In genomic region chr1:64618226-64618625, GRCm38 (mm10) we compare ENCODE assay signal across 8 mouse cellular contexts. TPM values are rescaled to one million over a fixed set of nuclear protein-coding genes. Genes with fewer than 3 reads are reported as not detected.
DNase-seq lines count a peak whose midpoint lies in the region; ATAC-seq and TF ChIP-seq lines count a peak whose summit lies in the region.

No protein-coding gene starts in this region.

- no peak overlapping the region; the same call in 1 of the 2 replicates for H3K9ac ChIP-seq in heart, embryonic 15.5 days
- peak overlapping the region; percentile 92 for H3K9ac ChIP-seq in MEL (ENCODE audit: control insufficient read depth, low read depth, low read length, poor library complexity, severe bottlenecking)
- H3K9ac ChIP-seq in hindbrain, embryonic 16.5 days (ENCODE audit: low read depth, low read length), result peak overlapping the region; percentile 12; the same call in 1 of the 2 replicates
- peak overlapping the region; percentile 4; the same call in 1 of the 2 replicates for H3K9ac ChIP-seq in midbrain, embryonic 14.5 days (replicated peaks; ENCODE audit: low read length)

- no peak for TF ChIP-seq EP300 in MEL (IDR thresholded peaks at IDR 0.05; ENCODE audit: low read depth in 1 of 2, low read length in 2 of 2)

- no peaks in the 10 kb centered on the region for H3K9me3 ChIP-seq in heart, embryonic 15.5 days (replicated peaks)
- H3K9me3 ChIP-seq in MEL (replicated peaks; ENCODE audit: insufficient read depth, low read length), result no peaks in the 10 kb centered on the region
- H3K9me3 ChIP-seq in hindbrain, embryonic 16.5 days (ENCODE audit: control insufficient read depth, low read length), result no peaks in the 10 kb centered on the region
- H3K9me3 ChIP-seq in midbrain, embryonic 14.5 days (ENCODE audit: control insufficient read depth, low read length), result no peaks in the 10 kb centered on the region

- TF ChIP-seq RAD21 in MEL (IDR thresholded peaks at IDR 0.05; ENCODE audit: low read depth, low read length), result no peak

- peak overlapping the region; percentile 99; the same call in 1 of the 2 replicates for H3K27ac ChIP-seq in heart, embryonic 15.5 days
- peak overlapping the region; percentile 76 for H3K27ac ChIP-seq in MEL (ENCODE audit: control insufficient read depth, low read depth, low read length)
- no peak overlapping the region; the same call in 1 of the 2 replicates for H3K27ac ChIP-seq in hindbrain, embryonic 16.5 days (ENCODE audit: low read depth, low read length)
- no peak overlapping the region for H3K27ac ChIP-seq in midbrain, embryonic 14.5 days (replicated peaks; ENCODE audit: low read depth, low read length)

- H3K27me3 ChIP-seq in heart, embryonic 15.5 days, result no peaks in the 10 kb centered on the region
- H3K27me3 ChIP-seq in MEL (ENCODE audit: control insufficient read depth in 1 of 2, insufficient read depth in 2 of 2, low read length in 2 of 2), result no peaks in the 10 kb centered on the region
- H3K27me3 ChIP-seq in hindbrain, embryonic 16.5 days (replicated peaks; ENCODE audit: control insufficient read depth, insufficient read depth, low read length), result no peaks in the 10 kb centered on the region
- no peaks in the 10 kb centered on the region for H3K27me3 ChIP-seq in midbrain, embryonic 14.5 days (ENCODE audit: control insufficient read depth, insufficient read depth, low read length)

- no peak for TF ChIP-seq CTCF in MEL (IDR thresholded peaks at IDR 0.05 in 2 of 3, conservative IDR thresholded peaks at IDR 0.05 in 1 of 3; ENCODE audit: control insufficient read depth in 1 of 3, insufficient read depth in 1 of 3, low read depth in 2 of 3, low read length in 3 of 3, poor library complexity in 1 of 3, severe bottlenecking in 1 of 3)

- H3K4me2 ChIP-seq in heart, embryonic 15.5 days, result peak overlapping the region; percentile 93
- peak overlapping the region; percentile 71 for H3K4me2 ChIP-seq in hindbrain, embryonic 16.5 days (ENCODE audit: low read length)
- peak overlapping the region; percentile 55 for H3K4me2 ChIP-seq in midbrain, embryonic 14.5 days (ENCODE audit: low read length)

- peaks cover 4% of the 10 kb centered on the region; the same call in 1 of the 2 replicates for H3K79me2 ChIP-seq in MEL (ENCODE audit: control insufficient read depth, insufficient read depth, low read length, poor library complexity)

- no peak for TF ChIP-seq POLR2A in MEL (IDR thresholded peaks at IDR 0.05; ENCODE audit: control insufficient read depth in 1 of 2, insufficient read depth in 1 of 2, low read depth in 1 of 2, low read length in 2 of 2, poor library complexity in 1 of 2)

- peaks cover 25% of the 10 kb centered on the region for H3K4me1 ChIP-seq in heart, embryonic 15.5 days (replicated peaks)
- H3K4me1 ChIP-seq in MEL (ENCODE audit: control insufficient read depth in 1 of 2, insufficient read depth in 2 of 2, low read length in 2 of 2), result peaks cover 0 to 5% of the 10 kb centered on the region in 2 experiments; a peak in 2 of 4 replicates
- H3K4me1 ChIP-seq in hindbrain, embryonic 16.5 days (ENCODE audit: control insufficient read depth, insufficient read depth, low read depth, low read length), result peaks cover 14% of the 10 kb centered on the region
- peaks cover 12% of the 10 kb centered on the region for H3K4me1 ChIP-seq in midbrain, embryonic 14.5 days (ENCODE audit: control insufficient read depth, insufficient read depth, low read length)

- DNase-seq in heart, postnatal 25 days (ENCODE audit: low spot score), result no peak
- DNase-seq in MEL (ENCODE audit: low read depth, low spot score), result peak; percentile 58
- no peak for DNase-seq in midbrain, embryonic 14.5 days
- no peak for DNase-seq in retina, embryonic 14.5 days (ENCODE audit: low spot score)
- no peak for DNase-seq in urinary bladder, postnatal 4 days (ENCODE audit: low spot score in 2 of 2)
- no peak for DNase-seq in frontal cortex, postnatal 14 days (ENCODE audit: low spot score in 2 of 2)

- no peaks in the 10 kb centered on the region for H3K36me3 ChIP-seq in heart, embryonic 15.5 days
- peaks cover 0 to 7% of the 10 kb centered on the region in 2 experiments; a peak in 1 of 4 replicates for H3K36me3 ChIP-seq in MEL (ENCODE audit: control insufficient read depth in 1 of 2, insufficient read depth in 2 of 2, low read length in 2 of 2)
- no peaks in the 10 kb centered on the region for H3K36me3 ChIP-seq in hindbrain, embryonic 16.5 days (ENCODE audit: control insufficient read depth, insufficient read depth, low read length)
- no peaks in the 10 kb centered on the region for H3K36me3 ChIP-seq in midbrain, embryonic 14.5 days (ENCODE audit: control insufficient read depth, insufficient read depth, low read length)

- ATAC-seq in heart, embryonic 15.5 days (replicated peaks; ENCODE audit: insufficient number of reproducible peaks, insufficient read depth, low FRiP score, low read depth), result no peak
- ATAC-seq in hindbrain, embryonic 16.5 days, result no peak
- no peak for ATAC-seq in midbrain, embryonic 14.5 days (ENCODE audit: low FRiP score, low TSS enrichment)

- WGBS in heart, embryonic 15.5 days, result 62% methylated on average over 3 of the region's 3 CpGs
- 60% methylated on average over 3 of the region's 3 CpGs for WGBS in hindbrain, embryonic 16.5 days
- 63% methylated on average over 3 of the region's 3 CpGs for WGBS in midbrain, embryonic 14.5 days

- intact Hi-C loops in heart, postnatal 25 days (cut with DNase I), result loop anchor here (5.0 to 10.0 kb wide), 4 partner anchors 86 to 394 kb away; partner anchors contain the start of gene Creb1

- H3K4me3 ChIP-seq in heart, embryonic 15.5 days, result peak overlapping the region; percentile 91
- H3K4me3 ChIP-seq in MEL (ENCODE audit: control insufficient read depth in 1 of 2, insufficient read depth in 1 of 2, low read depth in 2 of 2, low read length in 2 of 2), result peak overlapping the region; percentile 86 to 90
- H3K4me3 ChIP-seq in hindbrain, embryonic 16.5 days (ENCODE audit: low read length), result peak overlapping the region; percentile 80
- 0 out of 2 replicates have a peak overlapping the region, but pooled peaks have one; percentile 69 for H3K4me3 ChIP-seq in midbrain, embryonic 14.5 days (replicated peaks; ENCODE audit: low read depth, low read length)

TF ChIP-seq in MEL, 35 proteins besides CTCF, POLR2A, EP300 and RAD21:
- TF ChIP-seq ETS1 (IDR thresholded peaks at IDR 0.05; ENCODE audit: low read depth, low read length) (no peak), MYB (IDR thresholded peaks at IDR 0.05; ENCODE audit: low read depth, low read length) (no peak), SIN3A (IDR thresholded peaks at IDR 0.05; ENCODE audit: low read length) (no peak; the same call in 1 of the 2 replicates), TBP (IDR thresholded peaks at IDR 0.05; ENCODE audit: low read depth, low read length) (no peak), ZMIZ1 (IDR thresholded peaks at IDR 0.05; ENCODE audit: low read depth, low read length) (no peak), JUND (IDR thresholded peaks at IDR 0.05; ENCODE audit: low read depth, low read length) (no peak), HCFC1 (IDR thresholded peaks at IDR 0.05; ENCODE audit: low read depth, low read length) (no peak), USF2 (IDR thresholded peaks at IDR 0.05; ENCODE audit: borderline replicate concordance in 1 of 2, insufficient read depth in 1 of 2, low read depth in 1 of 2, low read length in 2 of 2) (no peak), MAZ (IDR thresholded peaks at IDR 0.05; ENCODE audit: low read depth, low read length) (no peak), ELF1 (IDR thresholded peaks at IDR 0.05; ENCODE audit: low read depth, low read length) (no peak), KAT2A (conservative IDR thresholded peaks at IDR 0.05; ENCODE audit: low read depth, low read length) (no peak), RCOR1 (IDR thresholded peaks at IDR 0.05; ENCODE audit: low read depth, low read length) (no peak)

RNA-seq across cellular contexts. Expression of gene Mettl21a, which starts 1.2 kb away (rescaled TPM):
- polyA plus RNA-seq in heart, embryonic 15.5 days (2015; fragmentation: Nextera tagmentation; extraction: Ambion mirVana), result 13.4 and 13.9 TPM in 2 replicates
- total RNA-seq in heart, postnatal 25 days (2021), result 1 to 10 TPM; 8.0 to 8.4 TPM
- total RNA-seq in MEL (2012; rRNA removed), result 7.4 and 7.5 TPM in 2 replicates
- 1 to 10 TPM in 1 of 2 experiments, not detected in 1; 8.5 TPM for polyA plus RNA-seq in MEL (2012; ENCODE audit: insufficient read depth in 1 of 2, insufficient read length in 2 of 2, low read depth in 1 of 2, low replicate concordance in 2 of 2, missing spikeins in 1 of 2)
- polyA plus RNA-seq in hindbrain, embryonic 16.5 days (2015; fragmentation: Nextera tagmentation; extraction: Ambion mirVana), result 17.9 TPM in 2 replicates
- polyA plus RNA-seq in midbrain, embryonic 14.5 days (2014; fragmentation: Nextera tagmentation; extraction: Ambion mirVana), result 19.8 and 23.1 TPM in 2 replicates

Comparison
In these comparisons a context has a peak if more than half of its experiments do, and no peak if none do; other contexts are left out.
1. H3K27ac ChIP-seq: peak in heart, embryonic 15.5 days (single experiment) and MEL (single experiment); none in hindbrain, embryonic 16.5 days (single experiment) and midbrain, embryonic 14.5 days (single experiment).
2. Peak in every context shown above with its lines, with median percentiles within 50 percentile points of each other: H3K4me2 ChIP-seq and H3K4me3 ChIP-seq.